Mouse (Mus musculus) lung, postnatal 14 days (tissue): ENCODE results near the gene 4930432M17Rik.
A peak's percentile ranks its signal among the peaks of the same experiment; 100 is the strongest.

Experiments
- DNase-seq: peaks from one replicate; pipeline ENCODE4 v3.0.0; 2021

The 4930432M17Rik gene

DNA sequence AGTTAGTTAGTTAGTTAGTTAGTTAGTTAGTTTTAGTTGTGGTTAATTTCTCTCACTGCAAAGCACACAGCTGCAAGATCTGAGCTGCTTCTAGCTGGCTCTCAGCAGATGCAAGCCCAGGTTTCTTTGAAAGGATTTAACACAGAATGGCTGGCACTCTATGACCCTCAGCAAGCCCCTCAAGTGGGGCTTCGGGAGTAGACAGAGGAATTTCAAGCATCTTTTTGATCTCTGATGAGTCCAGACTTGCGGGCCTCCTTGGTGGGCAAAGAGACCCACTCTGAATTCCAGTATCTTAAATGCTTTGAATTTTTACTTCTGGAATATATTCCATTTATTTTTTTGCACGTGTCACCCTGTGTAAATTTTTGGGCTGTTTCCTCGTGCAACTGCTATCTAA is 8.4 kb downstream of the 4930432M17Rik start:
- no peak for DNase-seq

DNA sequence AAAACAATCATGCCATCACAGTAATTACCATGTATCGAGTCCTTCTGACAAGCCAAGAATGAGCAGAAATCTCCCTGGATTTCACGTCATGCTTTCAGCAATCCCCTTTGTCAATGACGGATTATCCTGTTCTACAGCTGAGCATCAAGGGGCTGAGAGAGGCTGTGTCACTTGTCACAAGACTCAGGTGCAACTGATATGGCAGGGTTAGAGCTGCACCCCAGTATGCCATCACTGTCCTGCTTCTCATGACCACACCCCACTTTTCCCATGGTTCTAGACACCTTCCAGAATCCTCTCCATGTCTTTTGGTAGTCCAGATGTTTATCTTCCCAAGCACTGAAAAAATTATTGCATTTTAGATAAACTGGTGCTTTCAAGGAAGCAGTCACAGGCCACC is 8.9 kb downstream of the 4930432M17Rik start:
- DNase-seq, result no peak

DNA sequence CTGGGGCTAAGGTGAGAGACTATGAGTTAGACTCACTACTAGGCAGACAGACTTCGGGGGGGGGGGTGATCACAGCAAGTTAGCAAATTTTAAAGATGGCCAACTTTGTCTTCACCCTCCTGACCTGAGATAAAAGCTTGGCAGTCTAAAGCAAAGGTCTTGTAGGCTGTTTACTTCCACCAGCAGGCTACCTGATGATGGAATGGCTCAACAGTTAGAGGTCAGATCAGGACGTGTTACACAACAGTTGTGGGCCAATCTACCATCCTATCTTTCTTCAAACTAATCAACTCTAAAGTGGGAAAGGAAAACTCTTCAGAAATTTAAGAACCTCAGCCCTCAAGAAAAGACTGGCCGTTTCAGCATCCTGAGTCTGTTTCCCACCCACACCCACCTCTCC is 9.6 kb downstream of the 4930432M17Rik start:
- DNase-seq, result no peak

DNA sequence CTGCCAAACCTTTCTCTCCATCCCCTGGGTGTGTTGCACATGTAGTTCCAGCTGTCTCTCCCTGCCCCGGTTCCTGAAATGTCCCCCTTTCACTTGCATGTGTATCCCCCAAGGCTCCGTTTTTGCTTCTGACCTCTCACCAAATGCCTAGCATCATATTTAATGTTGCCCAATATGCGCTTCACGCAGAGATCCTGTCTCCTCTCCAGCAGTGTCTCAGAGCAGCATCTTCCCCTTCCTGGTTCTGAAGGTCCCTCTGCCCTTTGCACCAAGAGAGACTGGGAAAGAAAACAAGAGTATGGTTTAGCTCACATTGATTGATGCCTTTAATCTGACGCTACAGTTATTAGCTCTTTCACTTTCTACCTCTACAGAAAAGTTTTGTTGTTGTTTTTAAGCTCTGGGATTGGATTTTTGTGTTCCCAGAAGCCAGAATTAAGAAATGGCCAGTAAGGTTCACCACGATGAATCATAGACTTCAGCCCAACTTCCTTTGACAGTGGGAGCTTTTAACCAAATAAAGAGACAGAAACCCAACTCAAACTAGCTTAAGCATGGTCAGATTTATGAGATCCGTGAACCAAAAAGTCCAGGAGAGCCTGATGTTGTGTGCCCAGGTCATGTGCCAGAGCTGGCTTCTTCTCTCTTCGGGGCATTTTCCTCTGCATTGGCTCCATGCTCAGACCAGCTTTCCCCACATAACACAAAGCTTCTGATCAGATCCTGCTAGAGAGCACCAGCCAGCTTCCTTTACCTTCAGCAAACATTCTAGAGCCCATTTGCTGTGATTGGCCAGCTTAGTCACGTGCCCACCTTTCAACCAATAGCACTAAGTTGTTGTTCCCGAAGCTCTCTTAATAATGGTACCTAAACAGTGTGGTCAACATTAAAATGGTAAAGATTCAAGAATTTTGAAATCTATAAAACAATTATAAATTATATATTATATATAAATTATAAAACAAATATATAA is 12.2 kb downstream of the 4930432M17Rik start:
- no peak for DNase-seq

DNA sequence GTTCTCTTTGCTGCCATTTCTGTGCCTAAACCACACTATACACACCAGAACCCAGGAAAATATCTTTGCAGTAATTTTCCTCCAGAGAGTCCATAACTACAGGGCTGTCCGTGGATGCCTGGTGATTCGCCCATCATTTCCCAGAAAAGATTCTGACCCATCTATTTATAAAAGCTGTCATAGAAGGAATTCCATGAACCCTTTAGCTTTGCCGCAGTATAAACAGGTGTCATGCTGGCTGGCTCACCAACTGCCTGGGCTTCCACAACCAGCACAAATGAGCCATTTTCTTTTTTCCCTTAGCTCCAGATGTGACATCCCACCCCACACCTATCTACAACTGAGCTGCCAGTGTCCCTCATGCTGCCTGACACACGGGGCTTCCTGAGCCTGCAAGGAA is 14.0 kb downstream of the 4930432M17Rik start:
- no peak for DNase-seq

DNA sequence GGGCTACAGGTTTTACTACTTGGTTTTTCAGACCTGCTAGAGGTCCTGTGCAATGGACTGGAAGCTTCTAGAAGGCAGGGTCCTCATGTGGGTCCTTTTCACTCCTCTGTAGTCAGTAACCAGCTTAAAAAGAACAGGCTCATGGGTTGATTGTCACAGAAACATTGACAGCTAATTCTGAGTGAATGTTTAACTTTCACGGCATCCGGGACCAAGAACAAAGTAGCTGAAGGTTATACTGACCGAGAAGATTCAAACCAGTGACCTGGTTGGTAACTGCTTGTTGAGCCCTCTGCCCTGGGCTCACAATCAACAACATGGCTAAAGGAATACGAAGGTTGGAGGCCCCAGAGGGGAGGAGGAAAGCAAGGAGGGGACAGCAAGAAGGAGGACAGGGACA is 14.4 kb downstream of the 4930432M17Rik start:
- no peak for DNase-seq

DNA sequence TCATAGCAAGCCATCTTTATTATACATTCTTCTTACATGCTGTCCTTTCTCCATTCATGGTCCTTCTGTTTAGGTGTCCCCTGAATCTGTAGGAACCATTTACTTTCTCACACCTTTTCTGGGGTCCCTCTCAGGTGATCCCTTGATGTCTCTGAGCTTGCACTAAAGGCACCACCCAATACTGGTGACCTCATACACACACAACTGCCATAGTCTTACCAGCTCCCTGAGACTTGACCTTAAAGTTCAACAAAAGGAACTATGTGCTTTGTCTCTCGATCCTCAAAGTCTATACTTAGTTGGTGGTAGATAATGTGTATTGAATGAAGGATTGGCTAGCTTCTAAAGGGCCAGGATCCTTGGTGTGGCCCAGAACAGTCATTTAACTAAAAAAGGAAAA is 15.4 kb downstream of the 4930432M17Rik start:
- no peak for DNase-seq

DNA sequence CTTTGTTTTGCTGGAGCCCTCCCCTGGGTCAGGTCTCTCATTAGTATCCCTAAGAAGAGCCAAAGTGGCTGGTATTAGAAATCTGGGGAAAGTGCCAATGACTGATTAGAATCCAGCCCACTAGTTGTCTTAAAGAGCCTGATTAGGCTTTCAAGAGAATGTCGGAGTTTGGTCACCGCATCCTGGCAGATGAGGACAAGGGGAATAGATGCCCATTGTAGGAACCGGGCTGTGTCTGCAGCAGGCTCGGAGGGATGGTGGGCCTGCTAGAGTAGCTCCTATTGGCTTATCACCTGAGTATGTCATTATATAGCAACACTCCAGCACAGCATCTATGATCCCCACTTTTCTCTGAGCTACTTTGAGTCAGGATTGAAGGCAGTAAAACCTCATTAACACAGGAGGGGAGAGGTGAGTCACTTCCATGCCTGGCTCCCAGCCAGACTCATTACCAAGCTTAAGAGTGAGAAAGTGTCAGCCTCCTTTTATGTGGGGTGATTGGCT is 15.9 kb downstream of the 4930432M17Rik start:
- DNase-seq, result no peak

DNA sequence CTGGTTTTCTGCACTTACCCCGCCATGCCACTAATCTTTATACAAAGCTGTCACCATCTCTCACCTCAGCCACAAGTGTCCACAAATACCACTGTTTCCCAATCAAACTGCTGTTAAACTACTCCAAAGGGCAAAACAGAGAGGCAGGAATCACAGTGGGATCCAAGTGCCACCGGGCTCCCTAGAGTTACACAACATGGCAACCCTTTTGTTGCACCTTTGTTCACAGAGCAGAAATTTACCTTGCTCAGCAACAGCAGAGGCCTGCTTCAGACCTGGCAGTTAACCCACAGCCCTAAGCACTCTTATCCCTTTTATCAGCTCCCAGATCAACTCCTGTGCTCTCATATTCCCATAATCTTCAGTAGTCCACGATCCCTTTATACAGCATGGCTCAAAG is 17.2 kb downstream of the 4930432M17Rik start:
- DNase-seq, result no peak

DNA sequence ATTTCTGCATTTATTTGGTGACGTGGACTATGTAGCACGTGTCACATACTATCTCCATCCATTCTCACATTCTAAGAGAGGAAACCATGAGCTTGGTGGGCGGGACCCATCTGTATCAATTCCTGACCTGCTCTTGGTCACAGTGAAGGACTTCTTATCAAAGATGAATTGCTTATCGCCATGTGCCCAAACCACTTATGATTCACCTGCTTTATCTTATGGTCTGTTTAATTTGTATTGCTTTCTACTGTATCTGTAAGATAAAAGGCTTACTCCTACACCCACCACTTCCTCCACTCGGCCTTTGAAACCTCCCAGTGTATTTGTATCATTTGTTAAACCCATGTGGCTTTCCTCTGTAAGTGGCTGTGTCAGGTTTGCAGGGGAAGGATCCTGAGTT is 18.5 kb downstream of the 4930432M17Rik start:
- no peak for DNase-seq

DNA sequence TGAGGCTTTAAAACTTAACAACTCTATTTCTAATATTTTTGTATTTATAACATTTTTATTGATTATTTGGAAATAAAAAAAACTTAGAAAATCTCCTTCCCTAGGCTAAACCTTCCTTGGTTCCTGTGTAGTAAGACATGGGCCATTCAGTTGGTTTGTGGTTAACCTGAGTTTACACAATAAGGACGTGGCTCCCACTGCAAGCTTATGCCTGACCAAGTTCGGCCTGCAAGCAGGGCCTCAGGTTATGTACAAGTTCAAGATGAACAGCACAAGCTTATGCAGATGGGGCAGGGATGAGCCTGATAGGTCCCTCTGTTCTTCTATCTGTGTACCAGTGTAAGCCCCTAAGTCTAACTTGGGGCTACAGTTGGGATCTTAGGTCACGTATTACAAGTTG is 19.1 kb downstream of the 4930432M17Rik start:
- DNase-seq, result no peak

DNA sequence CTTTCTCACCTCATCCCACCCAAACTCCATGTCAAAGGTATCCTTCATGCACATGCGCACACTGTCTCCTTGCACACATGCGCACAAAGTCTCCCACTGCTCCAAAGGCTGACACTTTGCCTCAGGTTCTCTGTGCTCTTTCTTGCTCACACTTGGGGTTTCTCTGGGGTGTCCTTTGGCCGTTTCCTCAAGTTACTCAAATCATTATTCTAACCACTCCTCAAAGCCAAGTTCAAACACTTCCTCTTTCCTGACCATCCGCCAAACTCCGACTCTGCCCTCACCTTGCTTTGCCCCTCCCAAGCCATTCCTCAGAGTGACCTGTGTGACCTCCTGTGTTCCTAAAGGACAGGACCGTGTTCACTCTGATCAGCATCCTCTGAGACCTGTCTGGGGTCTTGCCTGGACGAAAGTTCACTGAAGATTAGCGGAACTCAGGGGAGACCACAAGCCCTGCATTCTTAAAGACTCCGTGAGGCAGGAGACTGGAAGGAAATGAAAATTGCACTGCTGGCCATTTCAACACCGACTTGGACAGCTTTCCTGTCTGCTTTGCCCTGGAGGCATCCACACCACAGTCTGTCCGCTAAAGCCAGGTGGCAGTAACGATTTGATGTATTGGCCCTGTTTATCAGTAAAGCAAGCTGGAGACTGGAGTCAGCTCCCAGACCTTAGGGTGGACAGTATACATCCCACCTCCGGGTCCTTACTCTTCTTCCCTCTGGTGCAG is 22.6 kb downstream of the 4930432M17Rik start:
- DNase-seq, result no peak

DNA sequence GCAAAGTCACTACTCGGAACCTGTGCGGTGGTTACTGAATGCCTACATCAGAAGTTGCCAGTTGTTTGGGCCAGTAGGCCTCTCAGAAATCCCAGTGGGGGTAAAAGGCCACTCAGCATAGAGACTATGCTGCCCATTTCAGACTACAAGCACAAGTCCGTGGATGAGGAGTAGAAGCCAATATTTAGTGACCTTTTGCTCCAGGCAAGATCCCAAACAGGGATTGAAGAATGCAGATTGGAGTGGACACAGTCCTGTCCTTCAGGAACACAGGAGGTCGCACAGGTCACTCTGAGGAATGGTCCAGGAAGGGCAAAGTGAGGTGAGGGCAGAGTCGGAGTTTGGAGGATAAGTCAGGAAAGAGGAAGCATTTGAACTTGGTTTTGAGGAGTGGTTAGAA is 23.2 kb downstream of the 4930432M17Rik start:
- no peak for DNase-seq

DNA sequence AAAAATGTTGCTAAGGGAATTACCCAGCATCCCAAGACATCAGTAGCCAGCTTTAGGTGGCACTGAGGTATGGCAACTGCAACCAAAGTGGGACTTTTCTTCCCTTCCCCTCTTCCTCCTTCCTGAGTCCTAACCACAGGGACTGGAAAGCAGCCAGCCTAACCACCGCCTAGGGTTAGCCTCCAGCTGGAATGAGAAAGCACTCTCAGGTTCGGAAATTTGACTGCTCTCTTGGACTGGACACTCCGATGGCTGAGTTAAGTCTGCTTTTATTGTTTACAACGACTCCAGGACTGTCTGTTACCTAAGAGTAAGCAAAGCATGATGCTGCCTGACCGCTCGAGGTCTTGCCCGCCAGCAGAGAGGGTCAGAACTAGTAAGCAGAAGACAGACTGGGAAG is 26.6 kb downstream of the 4930432M17Rik start:
- peak; percentile 45 for DNase-seq

DNA sequence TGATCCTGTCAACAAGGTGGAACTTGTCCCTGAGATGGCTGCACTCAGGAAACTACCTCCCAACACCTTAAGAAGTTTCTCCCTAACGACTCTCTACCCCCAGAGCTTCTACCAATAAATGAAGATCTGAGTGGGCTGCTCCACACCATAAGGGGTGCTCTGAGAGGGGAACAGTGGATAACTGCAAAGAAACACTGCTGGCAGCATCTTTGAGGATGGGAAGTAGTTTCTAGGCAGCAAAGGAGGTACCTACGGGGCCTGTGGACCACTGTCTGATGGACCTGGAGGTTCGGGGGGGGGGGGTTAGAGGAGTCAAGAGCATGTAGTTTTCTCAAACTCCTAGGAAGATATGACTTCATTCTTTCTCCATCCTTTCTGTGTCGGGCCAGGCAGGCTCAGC is 28.8 kb downstream of the 4930432M17Rik start:
- DNase-seq, result no peak

DNA sequence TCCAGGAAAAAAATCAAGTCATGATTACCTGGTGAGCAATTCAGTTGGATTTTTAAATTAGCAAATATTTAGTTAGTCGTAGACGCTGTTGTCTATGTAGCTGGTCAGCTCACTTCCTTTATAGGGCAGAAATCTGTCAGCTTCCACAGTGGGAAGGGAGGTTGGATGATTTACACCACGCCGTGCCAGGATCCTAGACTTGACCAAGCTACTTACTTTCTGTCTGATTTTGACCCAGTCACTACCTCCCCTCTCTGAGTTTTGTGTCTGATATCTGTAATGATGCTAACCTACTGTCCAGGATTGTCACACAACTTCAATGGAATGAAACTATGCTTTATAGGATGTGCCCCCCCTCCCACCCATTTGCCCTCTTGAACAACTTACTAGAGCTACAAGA is 29.3 kb downstream of the 4930432M17Rik start:
- no peak for DNase-seq

DNA sequence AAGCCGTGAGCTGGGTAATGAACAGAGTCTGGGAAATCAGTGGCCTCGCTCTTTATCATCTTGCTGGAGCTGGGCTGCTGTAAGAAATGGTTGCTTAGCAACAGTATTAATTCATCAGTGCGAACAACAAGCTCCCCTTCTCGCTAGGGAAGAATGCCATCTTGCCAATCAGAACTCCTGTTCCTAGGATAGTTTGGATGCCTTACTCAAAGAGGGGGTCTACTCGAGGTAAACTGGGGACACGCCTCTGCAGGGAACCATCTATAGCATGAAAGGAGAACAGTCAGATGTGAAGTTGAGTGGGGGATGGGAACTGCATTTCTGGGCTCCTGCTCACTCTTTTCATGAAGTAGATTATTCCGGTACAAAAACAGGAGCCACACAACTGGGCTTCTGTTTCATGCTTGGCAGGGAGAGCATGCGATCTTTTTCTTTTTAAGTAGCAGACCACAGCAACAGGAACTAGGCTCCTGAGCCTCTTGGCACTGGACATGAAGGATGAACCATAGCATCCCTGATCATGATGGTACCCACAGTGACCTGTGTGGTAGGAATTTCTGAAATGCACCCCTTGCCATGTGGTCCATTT is 29.9 kb downstream of the 4930432M17Rik start:
- no peak for DNase-seq

DNA sequence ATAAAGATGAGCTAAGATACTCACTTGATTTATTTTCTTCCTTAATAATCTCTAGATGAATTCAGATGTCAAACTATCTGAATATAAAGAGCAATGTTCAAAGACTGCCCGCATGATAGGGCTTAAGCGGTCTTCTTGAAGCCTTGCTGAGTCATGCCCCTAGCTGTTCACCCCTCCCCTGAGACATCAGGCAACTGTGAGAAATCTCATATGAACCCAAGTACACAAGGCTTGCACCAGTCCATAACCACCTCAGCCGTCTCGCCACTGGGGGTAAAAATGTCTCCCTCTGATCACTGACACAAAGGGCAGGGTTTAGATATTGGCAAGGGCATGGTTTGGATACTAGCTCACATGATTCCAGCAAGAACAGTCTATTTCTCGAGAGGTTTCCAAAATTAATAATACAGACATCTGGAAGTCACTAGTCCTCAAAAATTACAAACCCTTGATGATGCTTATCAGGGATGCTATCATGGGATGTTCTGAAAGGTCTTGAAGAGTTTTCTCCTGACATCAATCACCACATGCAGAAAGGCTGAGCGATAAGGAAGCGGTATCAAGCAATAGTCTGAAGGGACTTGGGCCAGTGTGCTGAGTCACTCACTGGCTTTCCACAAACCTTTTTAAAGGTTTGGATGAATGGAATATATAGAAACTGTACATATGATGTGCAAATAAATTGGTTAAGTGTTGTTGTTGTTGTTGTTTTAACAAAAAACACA is 32.8 kb downstream of the 4930432M17Rik start:
- no peak for DNase-seq

DNA sequence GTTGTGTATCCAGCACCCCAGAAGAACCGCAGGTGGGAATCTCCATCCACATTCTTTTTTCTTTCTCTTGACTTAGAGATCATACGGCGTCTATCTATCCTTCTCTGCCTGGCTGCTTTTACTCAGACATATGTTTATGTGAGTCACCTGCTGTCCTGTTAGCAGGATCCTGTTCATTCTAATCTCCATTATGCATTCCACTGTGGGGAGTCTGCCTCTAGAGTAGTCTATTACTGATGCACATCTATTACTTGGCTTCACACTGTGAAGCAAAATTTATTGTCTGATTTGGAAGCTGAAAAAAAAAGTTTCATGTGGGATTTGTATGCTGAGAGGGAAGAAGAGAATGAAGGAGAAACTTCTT is 33.3 kb downstream of the 4930432M17Rik start:
- no peak for DNase-seq

DNA sequence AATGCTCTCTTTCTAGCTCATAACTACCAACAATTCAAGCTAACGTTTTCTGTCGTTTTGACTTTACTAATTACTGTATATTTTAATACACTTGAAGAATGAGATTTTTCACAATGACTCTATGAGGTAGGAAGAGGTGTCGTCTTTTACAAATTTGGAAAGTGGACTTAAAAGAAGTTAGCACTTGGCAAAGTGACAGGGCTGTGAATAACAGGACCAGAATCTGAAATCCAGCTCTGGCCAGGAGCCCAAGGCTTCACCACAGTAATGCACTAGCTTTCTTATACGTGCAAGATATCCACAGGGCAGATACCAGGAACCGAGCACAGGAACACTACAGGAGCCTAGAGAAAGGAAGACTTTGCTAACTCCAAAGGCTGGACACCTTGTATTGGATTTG is 35.5 kb downstream of the 4930432M17Rik start:
- no peak for DNase-seq

DNA sequence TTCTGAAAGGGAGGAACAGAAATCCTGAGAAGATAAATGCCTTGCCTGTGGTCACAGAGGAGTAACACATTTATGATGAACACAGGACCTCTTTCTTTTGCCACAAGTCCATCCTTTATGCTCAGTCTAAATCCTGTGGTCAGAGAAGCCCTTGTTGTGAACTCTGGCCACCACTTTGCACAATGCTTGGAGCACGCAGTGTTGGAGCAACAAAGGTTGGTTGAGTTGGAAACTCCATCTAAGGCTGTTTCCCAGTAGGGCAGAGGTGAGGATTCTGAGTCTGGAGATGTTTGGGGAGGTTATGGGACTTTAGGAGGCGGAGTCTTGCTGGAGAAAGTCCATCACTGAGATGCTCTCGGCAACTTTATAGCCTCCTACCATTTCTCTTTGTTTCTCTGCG is 36.5 kb downstream of the 4930432M17Rik start:
- no peak for DNase-seq

DNA sequence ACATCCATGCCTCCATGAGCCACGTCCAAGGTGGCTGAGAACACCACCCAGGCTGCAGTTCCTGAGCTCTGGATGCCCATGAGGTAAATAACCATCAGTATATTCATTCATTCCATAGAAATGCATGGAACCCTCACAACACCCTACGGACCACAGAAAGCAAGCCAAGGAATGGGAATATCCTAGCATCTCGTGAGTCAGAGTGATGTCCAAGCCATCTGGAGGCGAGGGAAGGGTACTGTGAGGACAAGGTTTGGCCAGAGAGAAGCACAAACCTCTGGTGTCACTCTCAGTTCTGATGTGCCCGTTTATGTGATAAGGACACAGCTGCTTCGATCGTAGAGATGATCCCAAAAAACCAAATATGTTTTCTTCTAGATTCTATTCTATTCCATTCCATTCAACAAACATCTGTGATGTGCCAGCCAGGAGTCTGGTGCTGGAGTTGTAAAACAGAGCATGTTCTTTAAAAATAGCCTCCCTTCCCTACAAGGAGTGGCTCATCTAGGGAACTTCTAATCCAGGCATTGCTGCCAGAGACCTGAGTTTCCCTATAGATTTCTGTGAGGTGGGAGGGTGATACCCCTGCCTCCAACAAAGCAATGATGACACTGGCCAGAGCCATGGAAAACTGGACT is 40.5 kb downstream of the 4930432M17Rik start:
- no peak for DNase-seq
